Mouse (Mus musculus): ENCODE results near the gene Fancc.

- TF ChIP-seq CTCF (conservative IDR thresholded peaks at IDR 0.05; ENCODE audit: low read length): no peak
- TF ChIP-seq POU5F1 (IDR thresholded peaks at IDR 0.05; ENCODE audit: borderline replicate concordance, low read length): no peak
- no peak; the same call in 1 of the 2 replicates for TF ChIP-seq NANOG (IDR thresholded peaks at IDR 0.05; ENCODE audit: borderline replicate concordance, low read length)
Measured at GRCm38 (mm10) chr13:63330236-63330860, 166.7 kb downstream of the Fancc start.
